Mouse (Mus musculus) forebrain, embryonic 16.5 days (tissue): ENCODE results near the gene Olfr1555-ps1. TPM values are rescaled to one million over a fixed set of nuclear protein-coding genes. Genes with fewer than 3 reads are reported as not detected.
"Not testable (repeated sequence)": the region's sequence is repeated elsewhere in the genome, so short reads cannot be mapped to it uniquely, and the experiment has no call there.

Source experiments
- ATAC-seq: fragments of 200-750 bp; cut with Nextera tagmentation; 2 replicates; pipeline ENCODE4 v1.8.0; 2017; ENCODE audit warnings: mild to moderate bottlenecking, moderate library complexity
- H3K27ac ChIP-seq: fragments of 300-500 bp; sonication (generic); 2 replicates; pipeline ENCODE4 v1.5.1; 2014; ENCODE audit warnings: low read length, control low read depth
- H3K27me3 ChIP-seq: fragments of 300-500 bp; sonication (generic); replicated peaks from 2 replicates; pipeline ENCODE4 v1.6.1; 2014; ENCODE audit warnings: low read length; ENCODE audit not compliant: control insufficient read depth, insufficient read depth
- H3K36me3 ChIP-seq: fragments of 300-500 bp; sonication (generic); 2 replicates; pipeline ENCODE4 v1.6.1; 2014; ENCODE audit not compliant: control insufficient read depth, insufficient read depth
- H3K4me1 ChIP-seq: fragments of 300-500 bp; sonication (generic); replicated peaks from 2 replicates; pipeline ENCODE4 v1.6.1; 2014; ENCODE audit warnings: low read length; ENCODE audit not compliant: control insufficient read depth, insufficient read depth
- H3K4me2 ChIP-seq: fragments of 300-500 bp; sonication (generic); 2 replicates; pipeline ENCODE4 v1.6.1; 2014; ENCODE audit warnings: mild to moderate bottlenecking, low read length, control low read depth
- H3K4me3 ChIP-seq: fragments of 300-500 bp; sonication (generic); replicated peaks from 2 replicates; pipeline ENCODE4 v1.5.1; 2014; ENCODE audit warnings: mild to moderate bottlenecking, low read length, control low read depth
- H3K9ac ChIP-seq: fragments of 300-500 bp; sonication (generic); replicated peaks from 2 replicates; pipeline ENCODE4 v1.6.1; 2014; ENCODE audit warnings: low read depth, low read length, control low read depth
- H3K9me3 ChIP-seq: fragments of 300-500 bp; sonication (generic); 2 replicates; pipeline ENCODE4 v1.6.1; 2016; ENCODE audit warnings: low read length; ENCODE audit not compliant: control insufficient read depth
- WGBS: fragments of 180-500 bp; shearing (Covaris S2); extraction: QIAGEN DNeasy Blood & Tissue Kit; methylation state at CpG from one replicate; pipeline ENCODE4 v1.1.7; 2014; 5-methylcytosine and 5-hydroxymethylcytosine counted together
- polyA plus RNA-seq: library from polyadenylated mRNA; unstranded; fragments of >200 nt; fragmentation: Nextera tagmentation; extraction: Ambion mirVana; gene quantifications from 2 replicates; pipeline ENCODE4 v1.2.1, GENCODE M21; 2015

Olfr1555-ps1 gene
- not detected in 2 replicates for polyA plus RNA-seq

DNA sequence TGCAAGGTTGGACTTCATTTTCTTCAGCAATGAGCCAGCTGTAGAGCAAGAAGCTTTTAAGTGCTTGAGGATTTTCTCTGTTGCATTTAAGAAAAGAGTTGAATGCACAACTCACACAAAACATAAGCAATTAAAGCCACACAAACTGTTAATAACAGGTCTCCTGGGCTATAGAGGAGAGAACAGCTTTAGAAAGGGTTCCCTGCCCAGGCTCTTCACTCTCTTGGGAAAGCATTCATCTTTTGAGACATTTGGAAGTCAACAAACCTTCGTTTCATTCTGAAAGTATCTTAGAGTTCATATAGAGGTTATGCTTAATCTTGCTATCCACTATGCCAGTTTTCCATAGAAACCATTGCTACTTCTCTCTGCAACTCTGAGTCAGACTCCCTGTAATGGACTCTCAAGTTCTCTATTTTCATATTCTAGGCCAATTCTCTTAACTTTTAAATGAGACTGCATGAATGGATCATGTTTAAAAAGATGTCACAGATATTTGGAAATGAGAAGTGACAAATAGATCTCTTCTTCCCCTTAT is at the start of gene Olfr1555-ps1:
Olfr1555-ps1 (minus strand) TSS at position 51 of the 538 bp plus-strand sequence.
- 26% methylated on average over 1 of the region's 1 CpGs for WGBS
- ATAC-seq: not testable (repeated sequence)

GRCm38 (mm10) chr19:12200334-12200733 is 30.4 kb upstream of the Olfr1555-ps1 start, which contains the start of gene Olfr1431:
Gene Olfr1431, plus strand, starts transcription at chr19:12200634.
- no peak within 1 kb of the TSS for H3K27ac ChIP-seq
- H3K9ac ChIP-seq: no peak within 1 kb of the TSS
- 76% methylated on average over 1 of the region's 1 CpGs for WGBS
- no peak within 1 kb of the TSS for H3K4me2 ChIP-seq
- H3K4me1 ChIP-seq: no peaks in the 10 kb centered on the region
- H3K27me3 ChIP-seq: no peaks in the 10 kb centered on the region
- no peak within 1 kb of the TSS for H3K4me3 ChIP-seq
- ATAC-seq: no peak
- no peaks in the 10 kb centered on the region for H3K36me3 ChIP-seq
- H3K9me3 ChIP-seq: no peaks in the 10 kb centered on the region

More for the DNA sequence above, at the start of gene Olfr1555-ps1:
- H3K9me3 ChIP-seq, H3K36me3 ChIP-seq, H3K4me3 ChIP-seq, H3K4me1 ChIP-seq, H3K4me2 ChIP-seq, H3K27ac ChIP-seq, H3K27me3 ChIP-seq, H3K9ac ChIP-seq: not testable (repeated sequence)

DNA sequence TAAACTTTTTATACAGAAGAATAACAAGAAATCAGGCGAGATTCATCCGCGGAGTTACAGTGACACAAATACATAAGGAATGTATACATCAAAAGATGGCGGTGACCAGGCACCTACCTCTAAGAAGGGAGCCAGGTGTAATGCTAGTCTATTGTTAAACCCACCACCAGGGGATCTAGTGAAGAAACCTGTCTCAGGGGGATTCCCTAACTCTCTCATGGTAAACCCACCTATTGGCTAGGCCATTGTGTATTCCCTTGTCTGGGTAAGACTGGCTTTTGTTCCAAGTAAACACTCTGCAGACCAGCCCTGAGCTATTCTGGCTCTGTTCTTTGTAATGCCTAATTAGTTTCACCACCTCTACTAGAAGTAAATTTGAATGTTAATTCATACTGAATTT is 29.2 kb upstream of the Olfr1555-ps1 start:
- H3K27ac ChIP-seq, ATAC-seq, H3K9ac ChIP-seq, H3K27me3 ChIP-seq, H3K36me3 ChIP-seq, H3K4me3 ChIP-seq, H3K9me3 ChIP-seq, H3K4me2 ChIP-seq, H3K4me1 ChIP-seq: not testable (repeated sequence)
- 83% methylated on average over 4 of the region's 4 CpGs for WGBS

DNA sequence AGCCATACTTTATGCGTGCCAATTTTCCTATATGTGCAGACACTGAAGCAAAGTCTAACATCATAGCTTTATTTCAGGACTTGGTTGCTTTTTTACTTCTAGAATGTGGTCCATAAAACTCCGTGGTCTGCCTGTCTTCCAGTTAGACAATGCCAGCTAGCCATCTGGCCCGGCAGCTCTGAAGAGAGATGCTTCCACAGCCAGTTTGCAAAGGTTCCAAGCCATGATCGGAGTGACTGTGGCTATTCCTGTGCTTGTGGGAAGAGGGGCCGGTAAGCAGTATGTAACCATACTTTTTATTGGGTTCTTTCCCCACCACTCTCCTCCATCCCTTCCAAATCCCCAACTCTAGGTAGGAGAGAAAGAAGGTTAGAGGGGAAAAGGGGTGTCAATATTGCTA is 5.5 kb upstream of the Olfr1555-ps1 start:
- not testable (repeated sequence) for H3K27ac ChIP-seq, ATAC-seq, H3K36me3 ChIP-seq, H3K9ac ChIP-seq, H3K4me1 ChIP-seq, H3K9me3 ChIP-seq, H3K4me2 ChIP-seq, H3K27me3 ChIP-seq, H3K4me3 ChIP-seq
- 86% methylated on average over 5 of the region's 5 CpGs for WGBS

GRCm38 (mm10) chr19:12145452-12145851 is 24.5 kb downstream of the Olfr1555-ps1 start:
- Histone ChIP-seq H3K4me2 (no peak overlapping the region), H3K9ac (no peak overlapping the region), H3K4me1 (0 out of 2 replicates have a peak, but pooled peaks cover 2% of the 10 kb centered on the region), H3K27ac (no peak overlapping the region), H3K27me3 (no peaks in the 10 kb centered on the region), H3K9me3 (no peaks in the 10 kb centered on the region), H3K36me3 (no peaks in the 10 kb centered on the region), H3K4me3 (no peak overlapping the region)
- 85% methylated on average over 3 of the region's 3 CpGs for WGBS
- ATAC-seq: 0 out of 2 replicates have a peak, but pooled peaks have one; percentile 49

GRCm38 (mm10) chr19:12143356-12143755 is 26.6 kb downstream of the Olfr1555-ps1 start:
- Histone ChIP-seq H3K4me3 (no peak overlapping the region), H3K9me3 (no peaks in the 10 kb centered on the region), H3K4me1 (0 out of 2 replicates have a peak, but pooled peaks cover 2% of the 10 kb centered on the region), H3K27ac (peak overlapping the region; percentile 39; the same call in 1 of the 2 replicates), H3K36me3 (no peaks in the 10 kb centered on the region), H3K27me3 (no peaks in the 10 kb centered on the region), H3K9ac (no peak overlapping the region), H3K4me2 (no peak overlapping the region)
- 27% methylated on average over 1 of the region's 1 CpGs for WGBS
- peak; percentile 78 for ATAC-seq

DNA sequence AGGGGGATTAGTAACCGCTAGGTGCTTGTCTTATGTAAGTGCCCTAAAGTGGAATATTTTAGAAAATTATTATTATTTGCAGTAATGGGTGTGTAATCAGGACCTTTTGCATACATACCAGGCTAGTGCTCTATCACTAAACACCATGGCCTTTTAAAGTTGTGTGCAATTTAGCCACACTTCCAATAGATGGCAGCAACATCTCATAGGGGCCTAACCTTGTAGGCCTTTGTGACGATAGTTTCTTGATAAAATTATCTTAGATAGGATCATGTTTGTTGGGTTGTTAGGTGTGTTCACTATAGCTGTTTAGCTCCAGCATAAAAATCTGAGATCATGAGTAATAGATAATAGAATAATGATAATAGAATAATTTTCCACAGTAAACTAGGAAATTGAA is 35.6 kb downstream of the Olfr1555-ps1 start:
- no peak overlapping the region for H3K9ac ChIP-seq
- no peaks in the 10 kb centered on the region for H3K4me1 ChIP-seq
- WGBS: 30% methylated on average over 2 of the region's 2 CpGs
- no peak overlapping the region for H3K4me2 ChIP-seq
- H3K4me3 ChIP-seq: no peak overlapping the region
- no peaks in the 10 kb centered on the region for H3K9me3 ChIP-seq
- ATAC-seq: peak; percentile 50; the same call in 1 of the 2 replicates
- H3K27me3 ChIP-seq: no peaks in the 10 kb centered on the region
- no peaks in the 10 kb centered on the region for H3K36me3 ChIP-seq
- no peak overlapping the region for H3K27ac ChIP-seq

GRCm38 (mm10) chr19:12123103-12123502 is 46.8 kb downstream of the Olfr1555-ps1 start, which contains the start of gene Olfr76:
Gene Olfr76, minus strand, starts transcription at chr19:12123203.
- no peak within 1 kb of the TSS for H3K27ac ChIP-seq
- no peaks in the 10 kb centered on the region for H3K36me3 ChIP-seq
- no peak for ATAC-seq
- no peak within 1 kb of the TSS for H3K9ac ChIP-seq
- 77% methylated on average over 3 of the region's 3 CpGs for WGBS
- H3K4me1 ChIP-seq: no peaks in the 10 kb centered on the region
- no peak within 1 kb of the TSS for H3K4me3 ChIP-seq
- no peak within 1 kb of the TSS for H3K4me2 ChIP-seq
- H3K27me3 ChIP-seq: no peaks in the 10 kb centered on the region
- no peaks in the 10 kb centered on the region for H3K9me3 ChIP-seq

- ATAC-seq: no peak
- Histone ChIP-seq H3K9me3 (no peaks in the 10 kb centered on the region), H3K4me3 (no peak overlapping the region), H3K27ac (no peak overlapping the region), H3K27me3 (no peaks in the 10 kb centered on the region), H3K4me2 (no peak overlapping the region), H3K9ac (no peak overlapping the region), H3K4me1 (no peaks in the 10 kb centered on the region), H3K36me3 (no peaks in the 10 kb centered on the region)
- 93% methylated on average over 3 of the region's 3 CpGs for WGBS
Measured at GRCm38 (mm10) chr19:12116464-12116863, 53.4 kb downstream of the Olfr1555-ps1 start.
